8 mouse cellular contexts compared by ENCODE assay signal in the genomic region with DNA sequence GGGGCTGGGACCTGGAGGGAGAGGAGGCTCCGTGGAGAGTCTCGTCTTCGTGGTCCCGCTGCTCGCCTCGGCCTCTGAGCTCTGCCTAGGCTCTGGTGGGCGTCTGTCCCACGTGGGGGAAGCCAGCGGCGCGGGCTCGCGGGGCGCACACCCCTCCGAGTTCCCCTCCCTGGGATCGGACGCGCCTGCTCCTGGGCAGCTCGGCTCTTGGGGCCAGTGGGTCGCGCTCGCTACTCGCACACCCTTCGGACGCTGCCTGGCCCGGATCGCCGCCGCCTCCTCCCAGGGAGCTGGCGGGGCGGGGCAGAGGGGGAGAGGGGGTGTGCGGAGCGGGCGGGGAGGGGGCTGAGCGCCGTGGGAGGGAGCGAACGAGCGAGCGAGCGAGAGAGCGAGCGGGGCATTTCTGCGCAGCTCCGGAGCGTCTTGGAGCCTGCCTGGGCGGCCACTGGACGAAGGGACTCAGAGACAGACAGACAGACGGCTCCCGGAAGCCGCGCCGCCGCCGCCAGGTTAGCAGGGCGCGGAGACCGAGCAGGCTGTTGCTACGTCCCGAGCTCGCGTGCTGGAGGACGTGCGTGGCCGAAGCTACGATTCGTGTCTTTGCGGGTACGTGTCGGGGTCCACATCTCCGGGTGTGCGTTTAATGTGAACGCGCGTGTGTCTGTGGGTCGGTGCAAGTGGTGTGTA. TPM values are rescaled to one million over a fixed set of nuclear protein-coding genes. Genes with fewer than 3 reads are reported as not detected.
A peak's percentile ranks its signal among the peaks of the same experiment; 100 is the strongest.
DNase-seq lines count a peak whose midpoint lies in the region; ATAC-seq and TF ChIP-seq lines count a peak whose summit lies in the region.

A gene (plus strand): TSS at position 216 of the 687 bp plus-strand sequence.

- H3K36me3 ChIP-seq in limb, embryonic 11.5 days (ENCODE audit: control insufficient read depth, insufficient read depth, low read length) = no peaks in the 10 kb centered on the region
- H3K36me3 ChIP-seq in midbrain, embryonic 10.5 days = no peaks in the 10 kb centered on the region
- no peaks in the 10 kb centered on the region for H3K36me3 ChIP-seq in stomach, embryonic 14.5 days (ENCODE audit: control insufficient read depth, insufficient read depth, low read length)

- no peak within 1 kb of the TSS for H3K27ac ChIP-seq in cerebellum, adult 2 months (ENCODE audit: insufficient read depth, low read length)
- H3K27ac ChIP-seq in limb, embryonic 11.5 days (replicated peaks; ENCODE audit: low read depth, low read length) = no peak within 1 kb of the TSS
- peak within 1 kb of the TSS; percentile 81 for H3K27ac ChIP-seq in midbrain, embryonic 10.5 days (replicated peaks)
- peak within 1 kb of the TSS; percentile 49; the same call in 1 of the 2 replicates for H3K27ac ChIP-seq in stomach, embryonic 14.5 days (ENCODE audit: low read length)

- under 1% methylated on average over 73 of the region's 76 CpGs for WGBS in cerebellum, adult 2 months
- 1% methylated on average over 66 of the region's 76 CpGs for WGBS in limb, embryonic 11.5 days
- under 1% methylated on average over 75 of the region's 76 CpGs for WGBS in midbrain, embryonic 10.5 days
- under 1% methylated on average over 71 of the region's 76 CpGs for WGBS in stomach, embryonic 14.5 days

- no peak for TF ChIP-seq POLR2A in cerebellum, adult 2 months (IDR thresholded peaks at IDR 0.05; ENCODE audit: borderline replicate concordance, insufficient read depth, low read length)

- peak; percentile 29 to 49 for DNase-seq in frontal cortex, postnatal 10 days (ENCODE audit: low spot score in 2 of 2)
- DNase-seq in frontal cortex, postnatal 36 days (ENCODE audit: low spot score in 2 of 2) = no peak
- peak; percentile 25 to 35 for DNase-seq in cerebellum, adult 2 months
- peak; percentile 62 for DNase-seq in gastrocnemius, postnatal 10 days
- DNase-seq in limb, embryonic 11.5 days (ENCODE audit: low spot score) = peak; percentile 70
- peak; percentile 71 for DNase-seq in midbrain, embryonic 10.5 days (ENCODE audit: low spot score)

- H3K9ac ChIP-seq in limb, embryonic 11.5 days (ENCODE audit: low read length) = peak within 1 kb of the TSS; percentile 72
- peak within 1 kb of the TSS; percentile 72 for H3K9ac ChIP-seq in stomach, embryonic 14.5 days (replicated peaks; ENCODE audit: low read depth, low read length)

- H3K27me3 ChIP-seq in cerebellum, adult 2 months (ENCODE audit: control insufficient read depth, insufficient read depth, low read length) = no peaks in the 10 kb centered on the region
- peaks cover 43% of the 10 kb centered on the region for H3K27me3 ChIP-seq in limb, embryonic 11.5 days (ENCODE audit: control insufficient read depth, insufficient read depth, low read length)
- H3K27me3 ChIP-seq in midbrain, embryonic 10.5 days (ENCODE audit: low read depth, poor library complexity, severe bottlenecking) = peaks cover 81% of the 10 kb centered on the region
- H3K27me3 ChIP-seq in stomach, embryonic 14.5 days (ENCODE audit: control insufficient read depth, insufficient read depth, low read length) = 0 out of 2 replicates have a peak, but pooled peaks cover 9% of the 10 kb centered on the region

- H3K4me1 ChIP-seq in cerebellum, adult 2 months (ENCODE audit: control insufficient read depth, insufficient read depth, low read length) = peaks cover 5% of the 10 kb centered on the region; the same call in 1 of the 2 replicates
- H3K4me1 ChIP-seq in limb, embryonic 11.5 days (ENCODE audit: control insufficient read depth, insufficient read depth, low read length) = peaks cover 8% of the 10 kb centered on the region; the same call in 1 of the 2 replicates
- peaks cover 31% of the 10 kb centered on the region for H3K4me1 ChIP-seq in midbrain, embryonic 10.5 days
- H3K4me1 ChIP-seq in stomach, embryonic 14.5 days (ENCODE audit: control insufficient read depth, insufficient read depth, low read length) = peaks cover 11% of the 10 kb centered on the region

- peak within 1 kb of the TSS; percentile 97 for H3K4me2 ChIP-seq in limb, embryonic 11.5 days (ENCODE audit: low read depth, severe bottlenecking)
- peak within 1 kb of the TSS; percentile 98 for H3K4me2 ChIP-seq in stomach, embryonic 14.5 days (replicated peaks; ENCODE audit: low read depth, low read length)

- H3K4me3 ChIP-seq in cerebellum, adult 2 months (replicated peaks; ENCODE audit: insufficient read depth, low read depth, low read length) = peak within 1 kb of the TSS; percentile 56
- H3K4me3 ChIP-seq in limb, embryonic 11.5 days (ENCODE audit: low read depth, low read length) = peak within 1 kb of the TSS; percentile 65
- H3K4me3 ChIP-seq in midbrain, embryonic 10.5 days = peak within 1 kb of the TSS; percentile 77
- H3K4me3 ChIP-seq in stomach, embryonic 14.5 days (ENCODE audit: low read depth, low read length) = peak within 1 kb of the TSS; percentile 65

- H3K9me3 ChIP-seq in limb, embryonic 11.5 days (ENCODE audit: control insufficient read depth, low read length) = no peaks in the 10 kb centered on the region
- H3K9me3 ChIP-seq in midbrain, embryonic 10.5 days (replicated peaks) = no peaks in the 10 kb centered on the region
- no peaks in the 10 kb centered on the region for H3K9me3 ChIP-seq in stomach, embryonic 14.5 days (ENCODE audit: control insufficient read depth, low read depth, low read length)

- no peak for TF ChIP-seq CTCF in cerebellum, adult 2 months (IDR thresholded peaks at IDR 0.05; ENCODE audit: borderline replicate concordance, insufficient read depth, low read depth, low read length)

- peak; percentile 46 for ATAC-seq in inflammation-experienced regulatory T-cells, adult 6 months
- peak; percentile 55; the same call in 1 of the 2 replicates for ATAC-seq in limb, embryonic 11.5 days (ENCODE audit: insufficient number of reproducible peaks, low FRiP score, low TSS enrichment, low read depth)
- peak; percentile 62 for ATAC-seq in stomach, embryonic 14.5 days (ENCODE audit: insufficient number of reproducible peaks, insufficient read depth, low FRiP score, low read depth)

RNA-seq across cellular contexts. Expression of the gene that starts here (rescaled TPM):
- polyA plus RNA-seq in cerebellum, adult 2 months (2012; rRNA removed) = 219 and 223 TPM in 2 replicates
- total RNA-seq in gastrocnemius, postnatal 10 days (2021) = 10 to 100 TPM; 16.1 to 18.9 TPM
- polyA plus RNA-seq in inflammation-experienced regulatory T-cells, adult 6 months (2017; shearing (Covaris generic)) = under 1 TPM in 2 of 3 experiments, not detected in 1; 0.07 to 0.09 TPM
- polyA plus RNA-seq in limb, embryonic 11.5 days (2014; fragmentation: Nextera tagmentation; extraction: Ambion mirVana) = 2.1 and 2.2 TPM in 2 replicates
- 1.3 and 1.8 TPM in 2 replicates for polyA plus RNA-seq in midbrain, embryonic 10.5 days (2016; fragmentation: Nextera tagmentation; extraction: Ambion mirVana)
- 5.2 and 6.2 TPM in 2 replicates for polyA plus RNA-seq in stomach, embryonic 14.5 days (2014; fragmentation: Nextera tagmentation; extraction: Ambion mirVana)

Comparison
In these comparisons a context has a peak if more than half of its experiments do, and no peak if none do; other contexts are left out.
1. RNA of the gene that starts here (polyA plus RNA-seq): 219 to 223 TPM in cerebellum, adult 2 months; 5.2 to 6.2 TPM in stomach, embryonic 14.5 days, 2.1 to 2.2 TPM in limb, embryonic 11.5 days, 1.3 to 1.8 TPM in midbrain, embryonic 10.5 days and 0.07 to 0.09 TPM in inflammation-experienced regulatory T-cells, adult 6 months; every median in the first group is over 10 times any median in the second.
2. DNase-seq: peak in frontal cortex, postnatal 10 days (2 of 2), cerebellum, adult 2 months (2 of 2), gastrocnemius, postnatal 10 days (single experiment), limb, embryonic 11.5 days (single experiment) and midbrain, embryonic 10.5 days (single experiment); none in frontal cortex, postnatal 36 days (0 of 2).
3. Peak in ATAC-seq in inflammation-experienced regulatory T-cells, adult 6 months; RNA of the gene not detected or under 1 TPM.
4. H3K27ac ChIP-seq: peak in midbrain, embryonic 10.5 days (single experiment) and stomach, embryonic 14.5 days (single experiment); none in cerebellum, adult 2 months (single experiment) and limb, embryonic 11.5 days (single experiment).
5. Peak in every context shown above with its lines, with median percentiles within 50 percentile points of each other: H3K4me3 ChIP-seq and ATAC-seq.